ENCODE assay signal across 16 mouse cellular contexts in the genomic region with DNA sequence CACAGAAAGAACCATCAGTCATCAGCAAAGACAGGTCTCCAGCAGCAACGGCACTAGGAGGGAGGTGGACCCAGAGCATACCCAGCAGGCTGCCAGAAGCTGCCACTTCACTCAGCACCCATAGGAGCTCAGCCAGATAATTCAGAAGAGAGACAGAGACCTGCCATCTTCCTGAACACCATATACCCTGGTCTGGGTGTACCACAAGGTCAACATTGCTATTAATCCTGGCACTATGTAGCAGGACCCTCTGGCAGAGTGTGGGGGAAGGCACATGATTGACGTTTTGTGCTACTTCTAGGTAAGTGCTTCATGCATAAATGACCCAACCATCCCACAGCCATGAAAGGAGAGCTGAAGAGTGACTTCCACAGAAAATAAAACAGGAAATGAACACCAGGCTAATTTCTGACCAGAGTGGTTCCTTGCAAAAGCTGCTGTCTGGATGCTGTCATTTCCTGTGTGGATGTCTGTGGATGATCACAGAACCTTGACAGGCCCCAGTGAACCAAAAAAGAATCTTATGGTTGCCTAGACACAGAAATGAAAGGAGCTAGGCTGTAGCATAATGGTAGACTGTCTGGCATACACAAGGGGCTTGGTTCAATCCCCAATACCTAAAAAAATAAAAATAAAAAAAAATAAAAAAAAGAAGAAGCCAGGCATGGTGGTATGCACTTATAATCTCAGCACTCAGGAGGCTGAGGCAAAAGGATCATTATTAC. TPM values are rescaled to one million over a fixed set of nuclear protein-coding genes. Genes with fewer than 3 reads are reported as not detected.
A peak's percentile ranks its signal among the peaks of the same experiment; 100 is the strongest.
DNase-seq lines count a peak whose midpoint lies in the region; ATAC-seq and TF ChIP-seq lines count a peak whose summit lies in the region.
"Had no signal": no experiment of that assay in that cellular context is flagged by ENCODE, and none has a peak within 500 bp of the region (broad histone marks: within the 10 kb centered on the region; RNA-seq: fewer than 3 reads in every experiment).

No protein-coding gene starts in this region.

- H3K27me3 ChIP-seq in heart, postnatal 0 days (ENCODE audit: control insufficient read depth, insufficient read depth, low read length) = 0 out of 2 replicates have a peak, but pooled peaks cover 3% of the 10 kb centered on the region
- no peaks in the 10 kb centered on the region for H3K27me3 ChIP-seq in midbrain, embryonic 10.5 days (ENCODE audit: low read depth, poor library complexity, severe bottlenecking)
- H3K27me3 ChIP-seq in midbrain, embryonic 11.5 days (ENCODE audit: control insufficient read depth, insufficient read depth, low read length) = no peaks in the 10 kb centered on the region
- H3K27me3 ChIP-seq in embryonic facial prominence, embryonic 10.5 days (replicated peaks; ENCODE audit: low read depth, poor library complexity, severe bottlenecking) = no peaks in the 10 kb centered on the region
- no peaks in the 10 kb centered on the region for H3K27me3 ChIP-seq in hindbrain, embryonic 16.5 days (replicated peaks; ENCODE audit: control insufficient read depth, insufficient read depth, low read length)
- H3K27me3 ChIP-seq: hindbrain, embryonic 15.5 days had no signal

- no peak for TF ChIP-seq EP300 in heart, postnatal 0 days (IDR thresholded peaks at IDR 0.05; ENCODE audit: low read depth)

- no peak overlapping the region for H3K9ac ChIP-seq in heart, postnatal 0 days (replicated peaks; ENCODE audit: low read depth, low read length)
- no peak overlapping the region for H3K9ac ChIP-seq in midbrain, embryonic 11.5 days (ENCODE audit: low read length)
- no peak overlapping the region for H3K9ac ChIP-seq in hindbrain, embryonic 16.5 days (ENCODE audit: low read depth, low read length)
- H3K9ac ChIP-seq: heart, embryonic 13.5 days; hindbrain, embryonic 15.5 days; liver, embryonic 14.5 days had no signal

- H3K27ac ChIP-seq in heart, postnatal 0 days (ENCODE audit: low read depth) = no peak overlapping the region
- 0 out of 2 replicates have a peak overlapping the region, but pooled peaks have one; percentile 28 for H3K27ac ChIP-seq in midbrain, embryonic 10.5 days (replicated peaks)
- H3K27ac ChIP-seq in midbrain, embryonic 11.5 days (ENCODE audit: low read depth, low read length) = no peak overlapping the region
- H3K27ac ChIP-seq in embryonic facial prominence, embryonic 10.5 days (replicated peaks) = peak overlapping the region; percentile 48; the same call in 1 of the 2 replicates
- no peak overlapping the region for H3K27ac ChIP-seq in hindbrain, embryonic 16.5 days (ENCODE audit: low read depth, low read length)
- H3K27ac ChIP-seq: heart, embryonic 13.5 days; hindbrain, embryonic 15.5 days; liver, embryonic 14.5 days had no signal

- H3K4me2 ChIP-seq in heart, postnatal 0 days (ENCODE audit: low read depth, low read length) = no peak overlapping the region
- H3K4me2 ChIP-seq in midbrain, embryonic 11.5 days = no peak overlapping the region
- H3K4me2 ChIP-seq in hindbrain, embryonic 16.5 days (ENCODE audit: low read length) = no peak overlapping the region
- H3K4me2 ChIP-seq: heart, embryonic 13.5 days; hindbrain, embryonic 15.5 days had no signal

- H3K9me3 ChIP-seq in heart, postnatal 0 days (replicated peaks; ENCODE audit: control insufficient read depth, low read length) = no peaks in the 10 kb centered on the region
- no peaks in the 10 kb centered on the region for H3K9me3 ChIP-seq in midbrain, embryonic 10.5 days (replicated peaks)
- no peaks in the 10 kb centered on the region for H3K9me3 ChIP-seq in midbrain, embryonic 11.5 days (ENCODE audit: control insufficient read depth, low read length)
- no peaks in the 10 kb centered on the region for H3K9me3 ChIP-seq in embryonic facial prominence, embryonic 10.5 days
- H3K9me3 ChIP-seq in hindbrain, embryonic 16.5 days (ENCODE audit: control insufficient read depth, low read length) = no peaks in the 10 kb centered on the region
- H3K9me3 ChIP-seq: heart, embryonic 13.5 days; hindbrain, embryonic 15.5 days had no signal

- H3K36me3 ChIP-seq in heart, postnatal 0 days (replicated peaks; ENCODE audit: control insufficient read depth, insufficient read depth, low read length) = no peaks in the 10 kb centered on the region
- no peaks in the 10 kb centered on the region for H3K36me3 ChIP-seq in midbrain, embryonic 10.5 days
- no peaks in the 10 kb centered on the region for H3K36me3 ChIP-seq in midbrain, embryonic 11.5 days (ENCODE audit: control insufficient read depth, insufficient read depth, low read length)
- H3K36me3 ChIP-seq in embryonic facial prominence, embryonic 10.5 days (replicated peaks) = no peaks in the 10 kb centered on the region
- H3K36me3 ChIP-seq in hindbrain, embryonic 16.5 days (ENCODE audit: control insufficient read depth, insufficient read depth, low read length) = no peaks in the 10 kb centered on the region
- H3K36me3 ChIP-seq: heart, embryonic 13.5 days; hindbrain, embryonic 15.5 days had no signal

- peak; percentile 53; the same call in 1 of the 2 replicates for ATAC-seq in heart, postnatal 0 days (ENCODE audit: insufficient read depth, low read depth)
- ATAC-seq in midbrain, embryonic 11.5 days (ENCODE audit: low FRiP score) = no peak
- peak; percentile 30; the same call in 1 of the 2 replicates for ATAC-seq in hindbrain, embryonic 16.5 days

- TF ChIP-seq CTCF in heart, postnatal 0 days (IDR thresholded peaks at IDR 0.05; ENCODE audit: low read depth) = no peak

- intact Hi-C loops in heart, postnatal 14 days (cut with DNase I) = no loop called here

- H3K4me1 ChIP-seq in heart, postnatal 0 days (ENCODE audit: control insufficient read depth, insufficient read depth) = no peaks in the 10 kb centered on the region
- H3K4me1 ChIP-seq in midbrain, embryonic 10.5 days = peaks cover 16% of the 10 kb centered on the region
- peaks cover 3% of the 10 kb centered on the region; the same call in 1 of the 2 replicates for H3K4me1 ChIP-seq in midbrain, embryonic 11.5 days (ENCODE audit: control insufficient read depth, insufficient read depth, low read length)
- H3K4me1 ChIP-seq in embryonic facial prominence, embryonic 10.5 days = peaks cover 18% of the 10 kb centered on the region
- no peaks in the 10 kb centered on the region for H3K4me1 ChIP-seq in hindbrain, embryonic 16.5 days (ENCODE audit: control insufficient read depth, insufficient read depth, low read depth, low read length)
- H3K4me1 ChIP-seq: hindbrain, embryonic 15.5 days had no signal

- WGBS in heart, postnatal 0 days = 18% methylated on average over 2 of the region's 2 CpGs
- 74% methylated on average over 2 of the region's 2 CpGs for WGBS in midbrain, embryonic 10.5 days
- 67% methylated on average over 2 of the region's 2 CpGs for WGBS in midbrain, embryonic 11.5 days
- 59% methylated on average over 2 of the region's 2 CpGs for WGBS in embryonic facial prominence, embryonic 10.5 days
- 44% methylated on average over 2 of the region's 2 CpGs for WGBS in hindbrain, embryonic 16.5 days

- H3K4me3 ChIP-seq in heart, postnatal 0 days (ENCODE audit: low read depth, low read length) = no peak overlapping the region
- H3K4me3 ChIP-seq in midbrain, embryonic 10.5 days = no peak overlapping the region
- no peak overlapping the region for H3K4me3 ChIP-seq in midbrain, embryonic 11.5 days (ENCODE audit: low read depth, low read length)
- H3K4me3 ChIP-seq in embryonic facial prominence, embryonic 10.5 days = no peak overlapping the region
- no peak overlapping the region for H3K4me3 ChIP-seq in hindbrain, embryonic 16.5 days (ENCODE audit: low read length)
- H3K4me3 ChIP-seq: heart, embryonic 13.5 days; hindbrain, embryonic 15.5 days had no signal

- no peak for DNase-seq in heart, postnatal 0 days (ENCODE audit: low spot score)
- DNase-seq in heart, postnatal 14 days = no peak
- DNase-seq in midbrain, embryonic 10.5 days (ENCODE audit: low spot score) = no peak
- DNase-seq in midbrain, embryonic 11.5 days (ENCODE audit: low spot score, missing footprints) = no peak
- DNase-seq in embryonic facial prominence, embryonic 10.5 days (ENCODE audit: low spot score) = no peak
- DNase-seq in right cerebral cortex, postnatal 14 days = no peak
- DNase-seq in urinary bladder, postnatal 4 days (ENCODE audit: low spot score in 2 of 2) = no peak
- DNase-seq: adrenal gland, postnatal 36 days; cerebellum, adult 9-10 months; gastrocnemius, postnatal 10 days; kidney, adult 9 months; thymus, postnatal 36 days had no signal

RNA-seq across cellular contexts. Expression of gene Sox11, which starts 37.5 kb away (rescaled TPM):
- 5.7 and 6.6 TPM in 2 replicates for total RNA-seq in heart, postnatal 0 days (2014; rRNA removed; ENCODE audit: low replicate concordance)
- 3.8 and 3.9 TPM in 2 replicates for polyA plus RNA-seq in heart, postnatal 0 days (2015; fragmentation: Nextera tagmentation; extraction: Ambion mirVana)
- total RNA-seq in heart, postnatal 14 days (2021) = under 1 TPM; 0.57 to 0.76 TPM
- polyA plus RNA-seq in midbrain, embryonic 10.5 days (2016; fragmentation: Nextera tagmentation; extraction: Ambion mirVana) = 260 and 367 TPM in 2 replicates
- 618 and 725 TPM in 2 replicates for polyA plus RNA-seq in midbrain, embryonic 11.5 days (2014; fragmentation: Nextera tagmentation; extraction: Ambion mirVana)
- 300 and 318 TPM in 2 replicates for polyA plus RNA-seq in embryonic facial prominence, embryonic 10.5 days (2016; fragmentation: Nextera tagmentation; extraction: Ambion mirVana)
- 179 and 238 TPM in 2 replicates for polyA plus RNA-seq in hindbrain, embryonic 16.5 days (2015; fragmentation: Nextera tagmentation; extraction: Ambion mirVana)

Comparison
In these comparisons a context has a peak if more than half of its experiments do, and no peak if none do; other contexts are left out.
1. H3K27ac ChIP-seq: peak in midbrain, embryonic 10.5 days (single experiment) and embryonic facial prominence, embryonic 10.5 days (single experiment); none in heart, postnatal 0 days (single experiment), midbrain, embryonic 11.5 days (single experiment) and hindbrain, embryonic 16.5 days (single experiment).
2. RNA of gene Sox11, which starts 37.5 kb away (polyA plus RNA-seq): 618 to 725 TPM in midbrain, embryonic 11.5 days, 300 to 318 TPM in embryonic facial prominence, embryonic 10.5 days, 260 to 367 TPM in midbrain, embryonic 10.5 days and 179 to 238 TPM in hindbrain, embryonic 16.5 days; 3.8 to 3.9 TPM in heart, postnatal 0 days; every median in the first group is over 10 times any median in the second.